Mouse (Mus musculus) c-Kit-positive CD71-negative TER-119-negative erythroid progenitor cells, embryonic 14.5 days (primary cell): Measurements from ENCODE around the gene Hadha.

Experiments used
- DNase-seq: peaks from one replicate; pipeline ENCODE4 v3.0.0-alpha.2; 2013; ENCODE audit warnings: low read depth

Hadha gene

GRCm38 (mm10) chr5:30111771-30112170 is 43.2 kb downstream of the Hadha start:
- no peak for DNase-seq

GRCm38 (mm10) chr5:30111126-30111525 is 43.8 kb downstream of the Hadha start:
- DNase-seq, result peak; percentile 44

GRCm38 (mm10) chr5:30110371-30111060 is 44.4 kb downstream of the Hadha start:
- no peak for DNase-seq

GRCm38 (mm10) chr5:30109899-30110298 is 45.1 kb downstream of the Hadha start:
- DNase-seq, result no peak

- DNase-seq, result no peak
These were observed 46.7 kb downstream of the Hadha start for GRCm38 (mm10) chr5:30108233-30108632.

- DNase-seq, result no peak
These were observed 47.3 kb downstream of the Hadha start for GRCm38 (mm10) chr5:30107611-30108041.

- no peak for DNase-seq
These were observed 47.8 kb downstream of the Hadha start for GRCm38 (mm10) chr5:30107186-30107585.

GRCm38 (mm10) chr5:30106756-30107155 is 48.2 kb downstream of the Hadha start:
- DNase-seq, result no peak

- DNase-seq, result no peak
These were observed 49.2 kb downstream of the Hadha start, which contains the start of gene 3110082J24Rik for GRCm38 (mm10) chr5:30105668-30106300. 3110082J24Rik (minus strand) TSS chr5:30106086.

- DNase-seq, result no peak
These were observed 49.9 kb downstream of the Hadha start, which contains the start of gene Garem2 for GRCm38 (mm10) chr5:30104841-30105667. Garem2 (plus strand) TSS chr5:30105161.

- no peak for DNase-seq
These were observed 50.6 kb downstream of the Hadha start for GRCm38 (mm10) chr5:30104339-30104738.

- DNase-seq, result no peak
These were observed 51.6 kb downstream of the Hadha start for GRCm38 (mm10) chr5:30103340-30103739.

GRCm38 (mm10) chr5:30098260-30098659 is 56.7 kb downstream of the Hadha start:
- DNase-seq, result no peak

- DNase-seq, result no peak
These were observed 59.2 kb downstream of the Hadha start for GRCm38 (mm10) chr5:30095731-30096130.

GRCm38 (mm10) chr5:30094399-30094798 is 60.6 kb downstream of the Hadha start:
- no peak for DNase-seq

GRCm38 (mm10) chr5:30092701-30093100 is 62.3 kb downstream of the Hadha start:
- no peak for DNase-seq

- DNase-seq, result peak; percentile 57
These were observed 81.8 kb downstream of the Hadha start, which contains the start of gene Tyms for GRCm38 (mm10) chr5:30072825-30073821. Tyms (minus strand) TSS chr5:30073617.

GRCm38 (mm10) chr5:30072377-30072776 is 82.6 kb downstream of the Hadha start:
- no peak for DNase-seq

- DNase-seq, result no peak
These were observed 83.3 kb downstream of the Hadha start for GRCm38 (mm10) chr5:30071677-30072076.
